Mouse (Mus musculus): ENCODE data around the gene Vmn2r118.

The Vmn2r118 gene

DNA sequence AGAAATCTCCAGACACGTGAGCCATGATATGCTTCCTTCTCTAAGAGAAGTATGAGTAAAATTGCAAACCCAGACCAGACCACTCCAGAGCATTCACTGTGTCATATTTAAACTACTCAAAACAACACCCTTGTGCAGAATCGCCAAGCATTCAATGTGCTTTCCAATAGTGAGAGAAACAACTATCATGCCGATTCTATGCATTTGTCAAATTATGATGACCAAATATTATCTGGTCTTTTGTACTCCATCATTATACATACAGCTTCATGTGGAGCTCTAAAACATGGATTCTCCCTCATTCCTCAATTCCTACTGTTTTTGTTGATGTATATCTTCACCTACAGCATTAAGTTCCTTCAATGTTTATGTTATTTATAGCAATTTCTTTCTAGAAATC, at the start of gene Vmn2r118:
Vmn2r118 (minus strand) TSS at position 101 of the 400 bp plus-strand sequence.
- no peak for DNase-seq

GRCm38 (mm10) chr17:55661099-55661498, 36.1 kb upstream of the Vmn2r118 start:
- DNase-seq, result no peak

DNA sequence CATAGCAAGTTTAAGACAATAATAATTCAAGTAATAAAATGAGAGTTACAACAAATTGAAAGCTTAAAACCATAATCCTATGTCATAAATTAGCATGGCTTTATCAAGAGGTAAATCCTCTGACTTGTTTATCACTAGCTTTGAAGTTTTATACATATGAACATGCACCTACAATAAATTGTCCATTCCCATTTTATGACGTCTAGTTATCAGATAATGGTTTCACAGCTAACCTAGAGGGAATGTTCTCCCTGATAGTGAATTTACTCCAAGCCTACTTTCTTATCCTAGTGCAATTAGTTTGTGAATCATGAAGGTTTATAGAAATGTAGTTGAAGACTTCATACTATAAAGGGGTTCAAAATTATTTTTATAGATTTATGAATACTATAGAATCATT, 34.2 kb downstream of the Vmn2r118 start:
- no peak for DNase-seq

DNA sequence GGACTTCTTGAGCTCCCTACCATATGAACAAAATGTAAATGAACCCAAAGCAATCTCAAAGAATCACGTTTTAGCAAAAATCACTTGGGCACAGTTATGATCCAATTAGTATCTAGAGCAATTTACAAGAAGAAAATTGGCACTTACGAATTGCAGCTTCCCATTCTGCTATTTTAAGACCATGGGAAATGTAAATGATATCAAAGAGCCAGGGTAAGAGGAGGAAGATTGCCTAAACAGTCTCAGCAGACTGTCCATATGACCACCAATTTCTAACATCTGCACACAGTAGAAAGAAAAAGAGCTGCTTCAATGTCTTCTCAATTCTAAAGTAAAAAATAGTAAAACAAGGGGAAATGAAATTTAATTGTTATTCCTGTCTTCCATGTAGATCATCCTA, 63.2 kb downstream of the Vmn2r118 start:
- no peak for DNase-seq

GRCm38 (mm10) chr17:55548476-55548875, 76.5 kb downstream of the Vmn2r118 start:
- no peak for DNase-seq
